Mouse (Mus musculus) forebrain, embryonic 13.5 days (tissue): ENCODE measurements at regions not wholly inside any gene's neighbourhood (a gene's known extent, or its start where the extent isn't known, plus 50 kb on each side); places are given as distances from the start of the nearest gene placed in this dataset.

ENCODE experiments used
- ATAC-seq: fragments of 200-750 bp; cut with Nextera tagmentation; 2 replicates; pipeline ENCODE4 v1.8.0; 2017
- H3K27ac ChIP-seq: fragments of 300-500 bp; sonication (generic); 2 replicates; pipeline ENCODE4 v1.5.1; 2015; ENCODE audit warnings: inconsistent platforms, mild to moderate bottlenecking, moderate library complexity
- H3K27me3 ChIP-seq: fragments of 300-500 bp; sonication (generic); 2 replicates; pipeline ENCODE4 v1.6.1; 2015; ENCODE audit warnings: mild to moderate bottlenecking, inconsistent platforms
- H3K36me3 ChIP-seq: fragments of 300-500 bp; sonication (generic); 2 replicates; pipeline ENCODE4 v1.6.1; 2015; ENCODE audit warnings: mild to moderate bottlenecking, inconsistent platforms; ENCODE audit not compliant: poor library complexity, severe bottlenecking
- H3K4me1 ChIP-seq: fragments of 300-500 bp; sonication (generic); 2 replicates; pipeline ENCODE4 v1.6.1; 2015; ENCODE audit warnings: inconsistent platforms
- H3K4me2 ChIP-seq: fragments of 300-500 bp; sonication (generic); 2 replicates; pipeline ENCODE4 v1.6.1; 2015; ENCODE audit warnings: inconsistent platforms, mild to moderate bottlenecking, moderate library complexity
- H3K4me3 ChIP-seq: fragments of 300-500 bp; sonication (generic); 2 replicates; pipeline ENCODE4 v1.5.1; 2015; ENCODE audit warnings: mild to moderate bottlenecking, inconsistent platforms
- H3K9ac ChIP-seq: fragments of 300-500 bp; sonication (generic); 2 replicates; pipeline ENCODE4 v1.6.1; 2015; ENCODE audit warnings: mild to moderate bottlenecking, inconsistent platforms
- H3K9me3 ChIP-seq: fragments of 300-500 bp; sonication (generic); replicated peaks from 2 replicates; pipeline ENCODE4 v1.6.1; 2016; ENCODE audit warnings: inconsistent platforms
- WGBS: fragments of 180-500 bp; shearing (Covaris S2); methylation state at CpG from one replicate; pipeline ENCODE4 v1.1.7; 2015; 5-methylcytosine and 5-hydroxymethylcytosine counted together

GRCm38 (mm10) chr4:51519281-51519680 lies 302.8 kb downstream of the Cylc2 start:
- no peaks in the 10 kb centered on the region for H3K27me3 ChIP-seq
- H3K27ac ChIP-seq = no peak overlapping the region; the same call in 1 of the 2 replicates
- H3K4me1 ChIP-seq = no peaks in the 10 kb centered on the region
- H3K4me2 ChIP-seq = no peak overlapping the region
- no peaks in the 10 kb centered on the region for H3K9me3 ChIP-seq
- H3K4me3 ChIP-seq = no peak overlapping the region
- no peaks in the 10 kb centered on the region for H3K36me3 ChIP-seq
- ATAC-seq = peak; percentile 77
- H3K9ac ChIP-seq = no peak overlapping the region
- WGBS = 42% methylated on average over 2 of the region's 2 CpGs

- peak; percentile 77 for ATAC-seq
- Histone ChIP-seq H3K36me3 (no peaks in the 10 kb centered on the region), H3K9ac (no peak overlapping the region)
These were observed 303.3 kb downstream of the Cylc2 start for GRCm38 (mm10) chr4:51519750-51520149.

GRCm38 (mm10) chr4:51545419-51545818 lies 328.9 kb downstream of the Cylc2 start:
- no peak for ATAC-seq
- Histone ChIP-seq H3K9ac (no peak overlapping the region), H3K9me3 (no peaks in the 10 kb centered on the region), H3K4me3 (no peak overlapping the region), H3K27me3 (no peaks in the 10 kb centered on the region), H3K27ac (no peak overlapping the region), H3K4me1 (no peaks in the 10 kb centered on the region), H3K36me3 (no peaks in the 10 kb centered on the region), H3K4me2 (no peak overlapping the region)
- WGBS = 55% methylated on average over 6 of the region's 6 CpGs

More at GRCm38 (mm10) chr4:51519750-51520149, 303.3 kb downstream of the Cylc2 start:
- Histone ChIP-seq H3K27me3 (no peaks in the 10 kb centered on the region), H3K27ac (no peak overlapping the region), H3K4me1 (no peaks in the 10 kb centered on the region), H3K4me2 (no peak overlapping the region), H3K9me3 (no peaks in the 10 kb centered on the region), H3K4me3 (no peak overlapping the region)

DNA sequence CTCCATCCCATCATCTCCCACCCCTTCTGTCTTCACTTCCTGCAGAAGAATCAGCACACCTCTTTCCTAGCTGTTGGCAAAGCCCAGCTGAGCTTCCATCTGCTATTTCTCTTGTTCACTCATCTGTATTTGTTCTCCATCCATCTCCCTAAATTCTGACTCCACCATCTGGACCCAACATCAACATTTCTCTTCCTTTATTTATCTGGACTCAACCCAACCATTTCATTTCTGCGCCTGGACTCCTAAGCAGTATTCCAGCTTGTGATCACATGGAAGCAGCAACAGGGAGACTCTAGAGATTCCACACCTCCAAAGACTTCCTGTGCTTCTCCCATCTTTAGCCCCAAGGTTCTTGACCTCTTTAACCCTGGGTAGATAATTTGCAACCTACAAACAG lies 343.2 kb downstream of the Cylc2 start:
- no peaks in the 10 kb centered on the region for H3K36me3 ChIP-seq
- H3K27ac ChIP-seq = no peak overlapping the region
- H3K9ac ChIP-seq = no peak overlapping the region
- 100% methylated on average over 1 of the region's 1 CpGs for WGBS
- H3K4me3 ChIP-seq = no peak overlapping the region
- H3K4me2 ChIP-seq = no peak overlapping the region
- no peaks in the 10 kb centered on the region for H3K9me3 ChIP-seq
- ATAC-seq = no peak
- no peaks in the 10 kb centered on the region for H3K27me3 ChIP-seq
- H3K4me1 ChIP-seq = peaks cover 7% of the 10 kb centered on the region

DNA sequence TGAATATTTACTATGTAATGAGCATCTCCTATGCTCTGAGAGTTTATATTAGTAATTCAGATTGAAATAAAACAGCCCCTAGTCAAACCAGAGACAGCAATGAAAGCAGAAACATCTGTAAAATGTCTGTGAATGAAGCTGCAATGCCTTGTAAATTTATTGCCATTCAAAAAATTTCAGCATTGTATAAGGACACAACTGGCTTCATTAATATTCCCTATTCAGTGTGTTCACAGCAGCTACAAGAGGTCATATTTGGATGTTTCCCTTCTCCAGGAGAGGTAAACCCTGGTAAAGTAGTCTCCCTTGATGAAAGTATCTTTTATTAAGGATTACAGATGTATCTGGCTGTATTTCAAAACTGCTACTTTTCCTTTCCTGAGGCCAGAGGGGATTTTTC lies 343.6 kb downstream of the Cylc2 start:
- H3K4me3 ChIP-seq = no peak overlapping the region
- ATAC-seq = no peak
- H3K36me3 ChIP-seq = no peaks in the 10 kb centered on the region
- no peak overlapping the region for H3K4me2 ChIP-seq
- H3K27ac ChIP-seq = no peak overlapping the region
- H3K27me3 ChIP-seq = no peaks in the 10 kb centered on the region
- no peak overlapping the region for H3K9ac ChIP-seq
- no peaks in the 10 kb centered on the region for H3K9me3 ChIP-seq
- H3K4me1 ChIP-seq = peaks cover 7% of the 10 kb centered on the region

DNA sequence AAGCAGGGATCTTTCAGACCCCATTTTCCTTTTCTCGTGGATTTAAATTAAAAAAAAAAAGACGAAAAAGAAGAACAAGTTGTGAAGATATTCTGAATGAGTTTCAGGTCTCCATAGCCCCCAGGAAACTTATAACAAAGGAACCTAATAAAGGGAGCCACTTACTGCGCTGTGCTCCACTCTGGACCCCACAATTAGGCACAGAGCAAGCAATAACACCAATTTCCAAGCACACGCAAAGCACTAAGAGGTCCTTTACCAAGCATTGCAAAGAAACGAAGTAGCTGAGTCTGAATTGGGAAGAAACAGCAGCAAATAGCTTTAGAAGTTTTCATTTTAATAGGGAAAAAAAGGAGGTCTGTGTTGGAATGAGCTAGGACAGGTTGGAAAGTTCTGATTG lies 345.9 kb downstream of the Cylc2 start:
- no peaks in the 10 kb centered on the region for H3K36me3 ChIP-seq
- H3K4me2 ChIP-seq = 0 out of 2 replicates have a peak overlapping the region, but pooled peaks have one; percentile 14
- H3K27ac ChIP-seq = no peak overlapping the region
- no peaks in the 10 kb centered on the region for H3K9me3 ChIP-seq
- WGBS = 10% methylated on average over 5 of the region's 5 CpGs
- no peak overlapping the region for H3K4me3 ChIP-seq
- peaks cover 7% of the 10 kb centered on the region for H3K4me1 ChIP-seq
- H3K27me3 ChIP-seq = no peaks in the 10 kb centered on the region
- ATAC-seq = no peak
- no peak overlapping the region for H3K9ac ChIP-seq

- no peak for ATAC-seq
- no peak overlapping the region for H3K9ac ChIP-seq
- no peaks in the 10 kb centered on the region for H3K27me3 ChIP-seq
- H3K4me1 ChIP-seq = no peaks in the 10 kb centered on the region
- no peak overlapping the region for H3K4me2 ChIP-seq
- H3K27ac ChIP-seq = no peak overlapping the region
- no peaks in the 10 kb centered on the region for H3K36me3 ChIP-seq
- no peak overlapping the region for H3K4me3 ChIP-seq
- 70% methylated on average over 2 of the region's 2 CpGs for WGBS
- H3K9me3 ChIP-seq = no peaks in the 10 kb centered on the region
These were observed 360.0 kb downstream of the Cylc2 start for GRCm38 (mm10) chr4:51576456-51576855.

- no peak for ATAC-seq
- Histone ChIP-seq H3K27ac (no peak overlapping the region), H3K4me3 (no peak overlapping the region), H3K9ac (no peak overlapping the region), H3K36me3 (no peaks in the 10 kb centered on the region), H3K4me1 (no peaks in the 10 kb centered on the region), H3K27me3 (no peaks in the 10 kb centered on the region), H3K9me3 (no peaks in the 10 kb centered on the region), H3K4me2 (no peak overlapping the region)
- WGBS = 77% methylated on average over 4 of the region's 4 CpGs
These were observed 377.6 kb downstream of the Cylc2 start for GRCm38 (mm10) chr4:51594044-51594443.

- ATAC-seq = no peak
- 82% methylated on average over 3 of the region's 3 CpGs for WGBS
- H3K27ac ChIP-seq = no peak overlapping the region
These were observed 381.4 kb downstream of the Cylc2 start for GRCm38 (mm10) chr4:51597850-51598249.

GRCm38 (mm10) chr4:51599984-51600747 lies 383.7 kb downstream of the Cylc2 start:
- H3K4me1 ChIP-seq = no peaks in the 10 kb centered on the region
- no peak overlapping the region for H3K27ac ChIP-seq
- H3K36me3 ChIP-seq = no peaks in the 10 kb centered on the region
- no peak overlapping the region for H3K9ac ChIP-seq
- no peak for ATAC-seq
- 85% methylated on average over 6 of the region's 6 CpGs for WGBS
- H3K9me3 ChIP-seq = no peaks in the 10 kb centered on the region
- no peak overlapping the region for H3K4me3 ChIP-seq
- H3K4me2 ChIP-seq = no peak overlapping the region
- H3K27me3 ChIP-seq = no peaks in the 10 kb centered on the region

More at GRCm38 (mm10) chr4:51597850-51598249, 381.4 kb downstream of the Cylc2 start:
- Histone ChIP-seq H3K4me3 (no peak overlapping the region), H3K9ac (no peak overlapping the region), H3K4me1 (no peaks in the 10 kb centered on the region), H3K9me3 (no peaks in the 10 kb centered on the region), H3K36me3 (no peaks in the 10 kb centered on the region), H3K27me3 (no peaks in the 10 kb centered on the region), H3K4me2 (no peak overlapping the region)

DNA sequence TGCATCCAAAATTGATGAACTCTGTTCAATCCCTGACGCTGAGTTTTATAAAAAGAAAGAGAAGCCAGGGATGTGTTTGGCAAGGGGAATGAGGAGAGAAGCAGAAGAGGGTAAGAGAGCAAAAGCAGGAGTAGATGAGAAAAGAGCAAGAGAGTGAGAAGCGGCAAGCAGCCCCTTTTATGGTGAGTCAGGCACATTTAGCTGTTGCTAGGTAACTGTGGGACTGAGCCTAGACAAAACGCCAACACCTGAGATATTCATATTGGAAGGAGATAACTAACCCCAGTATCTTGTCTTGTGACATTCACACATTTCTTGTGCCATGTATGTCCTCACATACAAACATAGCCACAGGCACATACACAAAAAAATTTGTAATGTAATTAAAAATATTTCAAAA lies 410.8 kb downstream of the Cylc2 start:
- Histone ChIP-seq H3K36me3 (no peaks in the 10 kb centered on the region), H3K27me3 (no peaks in the 10 kb centered on the region), H3K27ac (no peak overlapping the region), H3K4me1 (no peaks in the 10 kb centered on the region), H3K9me3 (no peaks in the 10 kb centered on the region), H3K9ac (no peak overlapping the region), H3K4me3 (no peak overlapping the region), H3K4me2 (no peak overlapping the region)
- 52% methylated on average over 3 of the region's 3 CpGs for WGBS
- ATAC-seq = no peak

GRCm38 (mm10) chr4:51633471-51633870 lies 417.0 kb downstream of the Cylc2 start:
- no peaks in the 10 kb centered on the region for H3K4me1 ChIP-seq
- 89% methylated on average over 1 of the region's 1 CpGs for WGBS
- H3K9me3 ChIP-seq = no peaks in the 10 kb centered on the region
- no peak for ATAC-seq
- H3K4me2 ChIP-seq = no peak overlapping the region
- H3K27me3 ChIP-seq = no peaks in the 10 kb centered on the region
- no peaks in the 10 kb centered on the region for H3K36me3 ChIP-seq
- H3K4me3 ChIP-seq = no peak overlapping the region
- H3K9ac ChIP-seq = no peak overlapping the region
- H3K27ac ChIP-seq = no peak overlapping the region

DNA sequence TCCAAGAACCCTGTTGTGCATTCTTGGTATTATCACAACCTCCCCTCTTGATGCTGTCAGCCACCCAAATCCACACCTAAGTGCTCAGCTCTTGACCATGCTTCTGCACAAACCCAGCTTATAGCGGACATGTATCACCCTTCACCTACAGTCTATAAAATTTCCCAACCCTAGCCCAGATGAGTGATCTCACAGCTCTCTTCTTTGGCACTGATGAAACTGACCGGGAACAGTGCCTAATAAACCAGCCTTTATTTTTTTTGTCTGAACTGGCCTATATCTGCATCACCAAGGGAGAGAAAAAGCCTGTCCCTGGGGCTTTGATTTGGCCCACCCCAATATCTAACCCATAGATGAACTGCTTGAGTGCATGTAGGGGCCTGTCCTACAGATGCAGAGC lies 440.8 kb downstream of the Cylc2 start:
- no peak overlapping the region for H3K9ac ChIP-seq

More for the DNA sequence above, 440.8 kb downstream of the Cylc2 start:
- 85% methylated on average over 2 of the region's 2 CpGs for WGBS
- Histone ChIP-seq H3K36me3 (no peaks in the 10 kb centered on the region), H3K4me2 (no peak overlapping the region), H3K9me3 (no peaks in the 10 kb centered on the region), H3K27me3 (no peaks in the 10 kb centered on the region), H3K4me3 (no peak overlapping the region), H3K27ac (no peak overlapping the region), H3K4me1 (no peaks in the 10 kb centered on the region)
- ATAC-seq = no peak
